Mouse (Mus musculus): ENCODE results near the gene Vtcn1. TPM values are rescaled to one million over a fixed set of nuclear protein-coding genes. Genes with fewer than 3 reads are reported as not detected.

Vtcn1 gene
- polyA plus RNA-seq, 1 experiment from 2014 or later: 1.8 TPM

DNA sequence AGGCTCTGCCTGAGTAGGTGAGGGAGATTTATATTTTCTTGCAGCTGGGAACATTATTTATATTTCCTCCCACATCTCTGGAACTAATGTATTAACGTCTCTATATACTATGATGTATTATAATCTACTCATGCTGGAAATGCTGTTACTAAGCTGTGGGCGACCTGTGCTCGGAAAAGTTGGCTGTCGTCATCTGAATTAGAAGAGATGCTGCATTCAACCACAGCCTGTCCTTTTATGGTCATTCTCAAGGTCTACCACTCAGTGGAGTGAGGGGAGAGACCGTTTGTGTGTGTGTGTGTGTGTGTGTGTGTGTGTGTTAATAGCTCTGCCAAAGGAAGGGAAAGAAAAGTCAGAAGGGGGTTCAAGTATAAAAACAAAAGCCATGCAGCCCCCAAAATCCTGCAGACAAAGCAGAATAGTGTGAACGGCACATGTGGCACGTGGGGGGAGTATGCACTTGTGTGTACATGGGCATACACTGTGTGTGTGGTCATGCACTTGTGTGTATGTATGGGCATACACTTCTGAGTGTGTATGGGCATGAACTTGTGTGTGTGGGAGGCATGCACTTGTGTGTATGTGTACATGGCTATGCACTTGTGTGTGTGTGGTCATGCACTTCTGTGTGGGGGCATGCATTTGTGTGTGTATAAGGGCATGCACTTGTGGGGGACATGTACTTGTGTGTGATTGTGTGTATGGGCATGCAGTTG is 86.4 kb downstream of the Vtcn1 start:
- no peak for DNase-seq (ENCODE audit: low read depth, low spot score)
- ChIA-PET CTCF (interaction anchor here (0.9 kb wide), 1 partner anchor 9 kb away, joined by 3 read pairs; no protein-coding TSS in a partner anchor), POLR2A (no interaction called here)
- in situ Hi-C loops (cut with MboI; ENCODE audit: low pct_unique_long_range_greater_than_20kb): loop anchor here (25.0 kb wide), 1 partner anchor 724 kb away; no protein-coding TSS in a partner anchor
- no peaks in the 10 kb centered on the region for H3K27me3 ChIP-seq
- no peak for TF ChIP-seq CTCF (IDR thresholded peaks at IDR 0.05)
- no peak for ATAC-seq

DNA sequence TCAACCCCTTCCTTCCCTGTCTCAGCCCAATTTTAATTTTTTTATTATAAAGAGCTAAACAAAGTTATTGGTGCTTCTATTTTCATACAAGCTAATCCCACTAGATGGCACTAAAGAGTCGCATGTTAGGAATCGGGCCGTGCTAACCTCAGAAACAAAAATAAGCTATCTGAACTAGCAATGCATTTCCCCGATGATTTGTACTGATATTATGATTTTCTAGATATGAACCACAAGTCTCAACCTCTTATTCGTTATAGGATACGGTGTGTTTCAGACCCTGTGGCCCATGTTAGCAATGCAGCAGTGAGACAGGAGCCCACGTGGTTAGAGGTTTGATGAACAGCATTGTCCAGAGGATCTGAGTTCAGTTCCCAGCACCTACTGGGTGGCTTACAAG is 91.6 kb downstream of the Vtcn1 start:
- no peak for ATAC-seq
- POLR2A ChIA-PET: interaction anchor here (1.0 kb wide), 1 partner anchor 11 kb away, joined by 3 read pairs; no protein-coding TSS in a partner anchor
- TF ChIP-seq CTCF (IDR thresholded peaks at IDR 0.05): no peak
- CTCF ChIA-PET: interaction anchor here (0.6 to 3.1 kb wide), 24 partner anchors 9 to 378 kb away, joined by 3 to 28 read pairs (median 4); no protein-coding TSS in a partner anchor
- no peaks in the 10 kb centered on the region for H3K27me3 ChIP-seq
- no peak for DNase-seq (ENCODE audit: low read depth, low spot score)
- in situ Hi-C loops (cut with MboI; ENCODE audit: low pct_unique_long_range_greater_than_20kb): loop anchor here (25.0 kb wide), 1 partner anchor 730 kb away; no protein-coding TSS in a partner anchor

DNA sequence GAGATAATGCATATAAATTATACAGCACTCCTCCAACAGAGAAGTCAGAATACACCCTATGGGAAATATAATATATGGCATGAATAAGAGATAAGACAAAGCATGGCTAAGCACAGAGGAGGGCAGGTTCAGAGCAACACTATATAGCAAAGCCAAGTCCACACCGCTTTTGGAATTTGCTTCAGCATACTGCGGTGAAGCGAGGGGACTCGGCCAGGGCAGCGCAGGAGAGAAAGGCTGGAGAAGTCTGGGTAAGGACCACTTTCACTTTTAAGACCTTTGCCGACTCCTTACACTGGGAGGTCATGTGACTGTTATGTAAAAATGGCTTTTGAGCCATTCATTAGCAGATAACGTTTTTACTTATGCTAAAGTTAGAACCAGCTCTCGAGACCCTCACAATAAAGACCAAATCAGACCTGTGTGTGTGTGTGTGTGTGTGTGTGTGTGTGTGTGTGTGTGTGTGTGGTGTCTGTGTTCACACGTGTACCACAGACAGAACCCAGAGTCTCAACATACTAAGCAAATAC is 95.4 kb downstream of the Vtcn1 start:
- in situ Hi-C loops (cut with MboI; ENCODE audit: low pct_unique_long_range_greater_than_20kb): loop anchor here (25.0 kb wide), 1 partner anchor 733 kb away; no protein-coding TSS in a partner anchor
- CTCF ChIA-PET: interaction anchor here (0.9 to 1.6 kb wide), 5 partner anchors 9 to 153 kb away, joined by 3 to 6 read pairs (median 3); no protein-coding TSS in a partner anchor
- POLR2A ChIA-PET: interaction anchor here (0.6 to 2.0 kb wide), 5 partner anchors 10 to 355 kb away, joined by 3 to 7 read pairs (median 3); no protein-coding TSS in a partner anchor
- DNase-seq (ENCODE audit: low read depth, low spot score) (no peak), ATAC-seq (no peak)
- H3K27me3 ChIP-seq: no peaks in the 10 kb centered on the region
- no peak for TF ChIP-seq CTCF (IDR thresholded peaks at IDR 0.05)

DNA sequence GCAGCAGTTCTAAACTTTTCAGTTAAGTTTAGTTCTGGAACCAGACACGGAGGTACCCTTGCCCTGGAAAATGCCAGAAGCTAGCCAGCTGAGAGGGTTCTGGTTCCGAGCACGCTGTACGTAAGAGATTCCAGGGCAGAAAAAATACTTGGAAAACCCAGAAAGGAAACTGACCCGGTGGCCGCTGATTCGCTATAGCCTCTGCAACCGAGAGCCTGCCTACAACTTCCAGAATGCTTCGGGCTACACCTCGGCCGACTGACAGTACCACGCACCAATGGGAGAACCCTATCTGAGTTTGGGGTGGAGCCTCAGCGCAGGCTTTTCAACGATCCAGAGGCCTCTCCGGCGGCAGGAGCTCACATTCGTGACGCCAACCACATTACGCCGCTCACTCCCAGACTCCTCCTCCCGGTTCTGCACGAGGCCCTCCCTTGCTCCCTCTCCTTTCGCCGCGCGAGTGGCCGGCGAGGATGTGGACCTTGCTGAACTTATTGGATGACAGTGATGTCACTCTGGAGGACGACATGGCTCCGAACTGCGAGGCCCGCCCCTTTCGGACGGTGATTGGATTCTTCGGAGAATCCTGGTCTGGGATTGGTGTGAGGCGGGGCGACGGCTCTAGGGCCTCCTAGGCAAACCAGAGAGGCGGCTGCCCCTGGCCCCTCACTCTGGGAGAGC is 96.7 kb downstream of the Vtcn1 start, which contains the start of gene Trim45:
Gene Trim45, plus strand, starts transcription at position 378 of the 681 bp plus-strand sequence.
- ATAC-seq (peak; percentile 98), DNase-seq (ENCODE audit: low read depth, low spot score) (peak; percentile 100)
- TF ChIP-seq CTCF (IDR thresholded peaks at IDR 0.05): no peak
- in situ Hi-C loops (cut with MboI; ENCODE audit: low pct_unique_long_range_greater_than_20kb): loop anchor here (25.0 kb wide), 1 partner anchor 735 kb away; no protein-coding TSS in a partner anchor
- CTCF ChIA-PET: interaction anchor here (0.7 to 1.5 kb wide), 6 partner anchors 12 to 154 kb away, joined by 3 to 6 read pairs (median 4); no protein-coding TSS in a partner anchor
- H3K27me3 ChIP-seq: no peaks in the 10 kb centered on the region
- POLR2A ChIA-PET: interaction anchor here (0.6 to 2.0 kb wide), 2 partner anchors 12 to 1295 kb away, joined by 3 to 7 read pairs; no protein-coding TSS in a partner anchor

- no peak for TF ChIP-seq CTCF (IDR thresholded peaks at IDR 0.05)
- no peak for DNase-seq (ENCODE audit: low read depth, low spot score)
- no peaks in the 10 kb centered on the region for H3K27me3 ChIP-seq
- ATAC-seq: peak; percentile 45
- ChIA-PET CTCF (interaction anchor here (0.7 to 1.5 kb wide), 3 partner anchors 12 to 41 kb away, joined by 3 to 4 read pairs (median 3); no protein-coding TSS in a partner anchor), POLR2A (interaction anchor here (0.6 to 2.0 kb wide), 3 partner anchors 8 to 1295 kb away, joined by 3 to 7 read pairs (median 3); no protein-coding TSS in a partner anchor)
- in situ Hi-C loops (cut with MboI; ENCODE audit: low pct_unique_long_range_greater_than_20kb): loop anchor here (25.0 kb wide), 1 partner anchor 735 kb away; no protein-coding TSS in a partner anchor
Measured at GRCm38 (mm10) chr3:100922506-100923375, 97.5 kb downstream of the Vtcn1 start.

DNA sequence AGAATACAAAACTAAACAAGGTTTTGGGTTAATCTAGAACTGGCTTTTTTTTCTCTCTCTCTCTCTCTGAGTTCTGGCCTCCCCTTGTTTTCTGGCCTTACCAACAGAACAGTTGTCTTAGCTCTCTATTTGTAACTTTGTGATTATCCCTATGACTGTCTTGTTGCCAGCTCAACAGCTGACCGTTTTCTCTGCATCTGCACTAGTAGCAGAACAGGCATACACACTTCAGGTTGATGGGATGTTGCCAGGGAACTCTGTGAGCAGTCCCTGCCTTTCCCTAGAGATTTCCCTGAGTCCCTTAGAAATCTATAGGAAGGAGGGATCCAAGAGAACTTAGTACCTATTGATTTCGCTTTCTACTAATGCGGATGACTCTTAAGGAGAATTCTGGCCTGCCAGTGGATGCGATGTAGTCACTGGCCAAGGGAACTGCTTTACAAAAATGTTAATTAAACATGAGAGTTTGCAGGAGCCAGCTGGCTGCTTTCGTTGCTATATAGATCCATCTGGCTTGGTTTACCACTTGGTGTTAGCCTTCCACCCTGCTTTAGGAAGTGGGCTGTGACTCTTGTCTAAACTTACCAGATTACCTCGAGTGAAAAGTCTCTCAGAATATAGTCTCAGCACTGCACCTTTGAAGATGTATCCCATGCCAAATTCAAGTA is 98.9 kb downstream of the Vtcn1 start:
- ATAC-seq (no peak), DNase-seq (ENCODE audit: low read depth, low spot score) (no peak)
- no peaks in the 10 kb centered on the region for H3K27me3 ChIP-seq
- CTCF ChIA-PET: interaction anchor here (0.7 to 1.3 kb wide), 3 partner anchors 11 to 34 kb away, joined by 3 to 4 read pairs (median 3); no protein-coding TSS in a partner anchor
- POLR2A ChIA-PET: no interaction called here
- in situ Hi-C loops (cut with MboI; ENCODE audit: low pct_unique_long_range_greater_than_20kb): loop anchor here (25.0 kb wide), 1 partner anchor 737 kb away; no protein-coding TSS in a partner anchor
- no peak for TF ChIP-seq CTCF (IDR thresholded peaks at IDR 0.05)

- TF ChIP-seq CTCF (IDR thresholded peaks at IDR 0.05): no peak
- in situ Hi-C loops (cut with MboI; ENCODE audit: low pct_unique_long_range_greater_than_20kb): no loop called here
- DNase-seq (ENCODE audit: low read depth, low spot score) (no peak), ATAC-seq (no peak)
- H3K27me3 ChIP-seq: no peaks in the 10 kb centered on the region
- ChIA-PET CTCF (interaction anchor here (1.0 to 2.8 kb wide), 2 partner anchors 8 to 157 kb away, joined by 3 to 11 read pairs; no protein-coding TSS in a partner anchor), POLR2A (interaction anchor here (0.8 kb wide), 1 partner anchor 713 kb away, joined by 3 read pairs; no protein-coding TSS in a partner anchor)
Measured at GRCm38 (mm10) chr3:100925176-100925575, 99.9 kb downstream of the Vtcn1 start.

DNA sequence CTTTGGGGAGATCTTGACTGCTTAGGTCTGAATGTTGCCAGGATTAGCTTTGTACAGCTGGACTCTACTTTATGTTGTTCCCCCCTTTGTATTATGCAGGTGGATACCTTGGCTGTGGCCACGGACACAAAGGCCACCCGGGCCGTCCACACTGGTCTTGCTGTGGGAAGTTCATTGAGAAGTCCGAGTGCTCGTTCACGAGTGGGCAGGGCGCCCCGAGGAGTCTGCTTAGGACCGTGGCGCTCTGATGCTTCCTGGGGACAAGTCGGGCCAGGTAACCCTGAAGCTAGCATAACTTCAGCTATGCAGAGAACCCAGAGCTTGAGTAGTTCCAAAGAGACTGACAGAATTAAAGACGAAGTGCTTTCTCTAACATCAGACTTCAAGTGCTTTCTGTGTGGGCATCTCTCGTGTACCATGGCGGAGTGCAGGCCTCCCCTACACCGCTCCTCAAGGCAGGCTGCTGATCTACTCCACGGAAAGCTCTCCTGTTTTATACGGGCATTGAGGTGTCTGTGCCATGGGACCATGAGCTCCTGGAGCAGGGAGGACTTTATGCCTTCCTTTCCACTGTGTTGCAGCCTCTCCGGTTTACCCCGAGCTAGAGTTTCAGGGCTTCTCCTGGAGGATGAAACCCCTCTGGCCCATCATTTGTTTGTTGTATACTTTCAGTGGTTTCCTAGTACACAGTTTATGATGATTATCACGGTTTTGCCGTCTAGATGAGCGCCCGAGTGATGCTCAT is 106.2 kb downstream of the Vtcn1 start:
- ChIA-PET CTCF (interaction anchor here (0.9 to 1.3 kb wide), 3 partner anchors 9 to 163 kb away, joined by 3 to 4 read pairs (median 3); no protein-coding TSS in a partner anchor), POLR2A (interaction anchor here (0.6 to 1.3 kb wide), 3 partner anchors 9 to 153 kb away, joined by 3 to 6 read pairs (median 5); no protein-coding TSS in a partner anchor)
- DNase-seq (ENCODE audit: low read depth, low spot score): no peak
- TF ChIP-seq CTCF (IDR thresholded peaks at IDR 0.05): no peak
- in situ Hi-C loops (cut with MboI; ENCODE audit: low pct_unique_long_range_greater_than_20kb): no loop called here
- no peak for ATAC-seq
- no peaks in the 10 kb centered on the region for H3K27me3 ChIP-seq
